Mouse (Mus musculus) urinary bladder, adult 18-20 months (tissue): ENCODE measurements at regions not wholly inside any gene's neighbourhood (a gene's known extent, or its start where the extent isn't known, plus 50 kb on each side); places are given as distances from the start of the nearest gene placed in this dataset.
"Not testable (repeated sequence)": the region's sequence is repeated elsewhere in the genome, so short reads cannot be mapped to it uniquely, and the experiment has no call there.

ENCODE experiments used
- DNase-seq, 2 experiments: peaks; one replicate each; pipeline ENCODE4 v3.0.0; 2022; ENCODE audit warnings: low spot score in 2 of 2, mixed read lengths in 2 of 2

- DNase-seq = no peak
Observed at GRCm38 (mm10) chr14:86204582-86204981, 936.5 kb downstream of the Diaph3 start.

GRCm38 (mm10) chr14:86197864-86198263 is 943.2 kb downstream of the Diaph3 start:
- no peak for DNase-seq

GRCm38 (mm10) chr14:86184663-86185381 is 956.2 kb downstream of the Diaph3 start:
- DNase-seq = no peak

- no peak for DNase-seq
Observed at GRCm38 (mm10) chr14:86178517-86178916, 962.5 kb downstream of the Diaph3 start.

DNA sequence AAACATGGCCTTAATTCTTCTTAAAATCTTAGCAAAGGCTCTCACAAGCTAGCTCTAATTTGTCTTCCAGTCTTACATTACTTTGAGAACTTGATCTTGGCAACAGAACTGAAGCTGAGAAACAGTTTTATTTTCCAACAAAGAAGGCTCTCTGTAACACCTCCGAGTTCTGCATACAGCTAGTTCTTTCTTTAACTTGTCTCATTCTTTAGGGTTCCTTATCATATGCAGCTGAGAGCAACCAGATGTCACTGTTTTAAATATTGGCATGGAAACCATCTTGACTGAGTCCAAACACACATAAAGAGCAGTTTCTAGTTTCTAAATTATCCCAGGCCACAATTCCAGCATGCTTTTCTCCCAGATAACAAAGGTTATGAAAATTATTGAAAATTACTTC is 969.9 kb downstream of the Diaph3 start:
- DNase-seq = no peak

GRCm38 (mm10) chr14:86159151-86159550 is 981.9 kb downstream of the Diaph3 start:
- DNase-seq = no peak

DNA sequence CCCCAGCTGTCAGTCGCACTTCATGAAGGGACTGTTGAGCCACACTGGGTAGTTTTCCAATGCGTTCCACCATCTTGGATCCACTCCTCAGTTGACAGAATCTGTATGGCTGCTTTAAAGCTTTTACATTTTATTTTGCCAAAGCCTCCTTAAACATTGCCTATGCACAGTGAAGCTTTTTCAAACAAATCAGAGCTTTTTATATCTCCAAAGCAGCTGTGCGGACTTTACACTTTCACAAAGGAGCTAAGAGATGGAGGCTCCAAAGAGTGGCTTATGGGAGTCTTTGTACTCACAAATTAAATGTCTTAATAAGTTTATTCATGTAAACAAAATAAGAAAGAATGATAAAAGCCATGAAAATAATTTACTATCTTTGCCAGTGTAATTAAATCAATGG is 986.3 kb downstream of the Diaph3 start:
- no peak for DNase-seq

DNA sequence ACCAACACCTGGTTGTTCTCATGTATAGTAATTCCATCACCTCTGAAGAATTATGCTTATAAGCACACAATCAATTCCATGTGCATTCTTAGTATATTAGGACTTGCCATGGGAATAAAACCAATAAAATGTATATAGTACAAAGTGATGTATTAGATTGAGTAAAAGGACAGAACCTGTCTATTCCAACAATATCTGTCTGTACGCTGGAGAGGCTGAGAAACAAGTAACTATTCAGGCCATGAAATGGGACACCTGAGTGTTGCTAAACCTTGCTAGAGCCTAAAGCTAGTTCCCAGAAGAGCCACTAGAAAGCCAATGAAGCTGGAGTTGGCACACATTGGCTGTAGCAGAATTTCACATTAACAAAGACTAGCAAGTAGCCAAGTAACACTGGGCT is 989.8 kb downstream of the Diaph3 start:
- DNase-seq = no peak

- DNase-seq = no peak
Observed at GRCm38 (mm10) chr14:86150329-86150866, 990.6 kb downstream of the Diaph3 start.

GRCm38 (mm10) chr14:86115254-86116057 is 1025.6 kb downstream of the Diaph3 start:
- DNase-seq = no peak

DNA sequence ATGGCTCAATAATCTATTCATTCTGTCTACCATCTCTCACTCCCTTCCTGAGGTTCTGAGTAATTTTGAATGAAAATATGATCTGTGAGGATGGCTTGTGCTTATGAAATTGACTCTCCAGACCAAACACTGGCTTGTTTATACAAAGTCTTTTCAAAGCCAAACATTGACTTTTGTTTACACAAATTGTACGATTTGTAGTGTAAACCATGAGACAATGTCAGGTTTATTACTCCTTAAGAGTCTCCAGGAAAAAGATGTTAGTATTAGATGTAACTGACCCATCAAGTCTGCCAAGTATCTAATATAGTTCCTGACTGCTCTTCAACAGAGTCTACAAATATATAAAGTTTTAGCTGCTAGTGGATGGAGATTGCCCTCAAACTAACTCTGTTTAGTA is 1039.5 kb downstream of the Diaph3 start:
- no peak for DNase-seq

GRCm38 (mm10) chr14:86070313-86071100 is 1070.5 kb downstream of the Diaph3 start:
- DNase-seq = no peak

- no peak for DNase-seq
Observed at GRCm38 (mm10) chr14:86069329-86069728, 1071.7 kb downstream of the Diaph3 start.

GRCm38 (mm10) chr14:86067743-86068142 is 1073.3 kb downstream of the Diaph3 start:
- DNase-seq = no peak

- no peak for DNase-seq
Observed at GRCm38 (mm10) chr14:86063620-86063943, 1077.5 kb downstream of the Diaph3 start.

GRCm38 (mm10) chr14:86062885-86063619 is 1078.0 kb downstream of the Diaph3 start:
- DNase-seq = no peak

GRCm38 (mm10) chr14:86056991-86057390 is 1084.0 kb downstream of the Diaph3 start:
- DNase-seq = no peak

- DNase-seq = no peak
Observed at GRCm38 (mm10) chr14:86054668-86055067, 1086.4 kb downstream of the Diaph3 start.

DNA sequence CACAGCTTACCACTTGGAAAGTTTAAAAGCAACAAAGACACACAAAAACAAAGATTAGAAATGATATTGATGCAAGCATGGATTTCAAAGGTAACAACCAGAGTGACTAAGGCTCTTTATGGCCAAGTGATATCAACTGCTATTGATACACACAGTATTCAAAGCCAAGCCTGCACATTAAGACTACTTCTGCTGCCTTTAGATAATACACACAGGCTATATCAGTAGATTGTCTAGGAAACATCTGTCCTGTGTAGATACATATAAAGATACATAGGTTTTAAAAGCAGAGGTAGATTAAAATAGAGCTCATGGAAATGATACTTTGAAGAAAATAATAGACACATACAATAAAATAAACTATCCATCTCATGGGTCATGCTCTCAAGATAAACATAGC is 1111.6 kb downstream of the Diaph3 start:
- no peak for DNase-seq

DNA sequence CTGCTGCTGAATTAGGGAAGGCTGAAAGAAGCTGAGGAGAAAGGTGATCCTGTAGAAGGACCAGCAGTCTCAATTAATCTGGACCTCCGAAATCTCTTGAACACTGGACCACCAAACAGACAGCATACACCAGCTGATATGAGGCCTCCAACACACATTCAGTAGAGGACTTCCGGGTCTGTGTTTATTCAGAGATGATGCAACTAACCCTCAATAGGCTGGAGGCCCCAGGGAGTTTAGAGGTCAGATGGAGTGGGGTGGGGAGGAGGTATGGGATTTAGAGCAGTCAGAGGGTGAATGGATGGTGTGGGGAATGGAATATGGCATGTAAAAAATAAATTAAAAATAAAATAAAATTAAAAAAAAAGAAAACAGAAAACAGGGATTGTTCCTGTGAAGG is 1123.4 kb downstream of the Diaph3 start:
- not testable (repeated sequence) for DNase-seq
